In genomic region chr10:80177441-80178279, GRCm38 (mm10) we compare ENCODE assay signal across 12 mouse cellular contexts. TPM values are rescaled to one million over a fixed set of nuclear protein-coding genes. Genes with fewer than 3 reads are reported as not detected.
A peak's percentile ranks its signal among the peaks of the same experiment; 100 is the strongest.
DNase-seq lines count a peak whose midpoint lies in the region; ATAC-seq lines count a peak whose summit lies in the region.
"Had no signal": no experiment of that assay in that cellular context is flagged by ENCODE, and none has a peak within 500 bp of the region (broad histone marks: within the 10 kb centered on the region; RNA-seq: fewer than 3 reads in every experiment).

No protein-coding gene starts in this region.

- no peaks in the 10 kb centered on the region; the same call in 1 of the 2 replicates for H3K36me3 ChIP-seq in heart, embryonic 14.5 days (ENCODE audit: control insufficient read depth, insufficient read depth, low read length)

- no peaks in the 10 kb centered on the region for H3K9me3 ChIP-seq in heart, embryonic 14.5 days (ENCODE audit: control insufficient read depth, low read length)

- ATAC-seq in heart, embryonic 14.5 days (ENCODE audit: insufficient number of reproducible peaks, insufficient read depth, low FRiP score, low read depth): no peak

- WGBS in heart, embryonic 14.5 days: 45% methylated on average over 7 of the region's 7 CpGs

- H3K9ac ChIP-seq in heart, embryonic 14.5 days (ENCODE audit: low read length): peak overlapping the region; percentile 36; the same call in 1 of the 2 replicates

- DNase-seq in adrenal gland, adult (ENCODE audit: inconsistent age in 2 of 2, low spot score in 1 of 2): peak; percentile 90 to 92
- no peak for DNase-seq in adrenal gland, postnatal 4 days (ENCODE audit: low spot score in 2 of 2)
- no peak for DNase-seq in heart, adult 9 months (ENCODE audit: low spot score in 2 of 2)
- DNase-seq in A20 (ENCODE audit: low read depth, low spot score): peak; percentile 41
- peak; percentile 88 to 89 for DNase-seq in adrenal gland, postnatal 36 days
- no peak for DNase-seq in urinary bladder, postnatal 4 days (ENCODE audit: low spot score in 2 of 2)
- DNase-seq in thymus, postnatal 10 days (ENCODE audit: low spot score in 2 of 2): no peak
- DNase-seq: kidney, adult 2 months; lung, adult 2 months had no signal

- H3K27me3 ChIP-seq in heart, embryonic 14.5 days (ENCODE audit: control insufficient read depth, insufficient read depth, low read length): 0 out of 2 replicates have a peak, but pooled peaks cover 3% of the 10 kb centered on the region

- peak overlapping the region; percentile 30 to 55 for H3K27ac ChIP-seq in heart, embryonic 14.5 days (replicated peaks in 1 of 2; ENCODE audit: control insufficient read depth in 1 of 2, insufficient read depth in 1 of 2, low read depth in 2 of 2, low read length in 2 of 2)

- no peak overlapping the region for H3K4me2 ChIP-seq in heart, embryonic 14.5 days (ENCODE audit: low read length)

- H3K4me3 ChIP-seq in heart, embryonic 14.5 days (ENCODE audit: control insufficient read depth in 1 of 2, insufficient read depth in 1 of 2, low read depth in 1 of 2, low read length in 2 of 2): no peak overlapping the region
- H3K4me3 ChIP-seq: left cerebral cortex, adult 2 months had no signal

- H3K4me1 ChIP-seq in heart, embryonic 14.5 days (ENCODE audit: control insufficient read depth in 2 of 2, insufficient read depth in 2 of 2, low read length in 2 of 2): peaks cover 17 to 21% of the 10 kb centered on the region in 2 experiments

RNA-seq across cellular contexts. Expression of gene Efna2, which starts 1.6 kb away (rescaled TPM):
- 1 to 10 TPM; 6.5 to 7.5 TPM for total RNA-seq in adrenal gland, postnatal 4 days (2021)
- polyA plus RNA-seq in heart, embryonic 14.5 days (2014; fragmentation: Nextera tagmentation; extraction: Ambion mirVana): 8.4 and 10.1 TPM in 2 replicates
- 1 to 10 TPM; 2.4 to 3.2 TPM for total RNA-seq in adrenal gland, postnatal 36 days (2021)
- total RNA-seq: common myeloid progenitor, adult 5-6 weeks had no signal

RNA-seq across cellular contexts. Expression of gene 1600002K03Rik, which starts 4.9 kb away (rescaled TPM):
- total RNA-seq in adrenal gland, postnatal 4 days (2021): 1 to 10 TPM; 7.5 to 8.8 TPM
- 7.7 and 11.1 TPM in 2 replicates for polyA plus RNA-seq in heart, embryonic 14.5 days (2014; fragmentation: Nextera tagmentation; extraction: Ambion mirVana)
- 10 to 100 TPM; 16.8 to 19.1 TPM for total RNA-seq in adrenal gland, postnatal 36 days (2021)

RNA-seq across cellular contexts. Expression of gene Cirbp, which starts 11.9 kb away (rescaled TPM):
- 100 to 1,000 TPM; 296 to 322 TPM for total RNA-seq in adrenal gland, postnatal 4 days (2021)
- 79.4 and 80.7 TPM in 2 replicates for polyA plus RNA-seq in heart, embryonic 14.5 days (2014; fragmentation: Nextera tagmentation; extraction: Ambion mirVana)
- total RNA-seq in adrenal gland, postnatal 36 days (2021): 100 to 1,000 TPM in 1 of 2 experiments, 10 to 100 TPM in 1; 35.0 to 104 TPM

RNA-seq across cellular contexts. Expression of gene Midn, which starts 29.6 kb away (rescaled TPM):
- total RNA-seq in adrenal gland, postnatal 4 days (2021): 100 to 1,000 TPM; 113 to 124 TPM
- polyA plus RNA-seq in heart, embryonic 14.5 days (2014; fragmentation: Nextera tagmentation; extraction: Ambion mirVana): 21.2 and 25.8 TPM in 2 replicates
- total RNA-seq in adrenal gland, postnatal 36 days (2021): 100 to 1,000 TPM; 104 to 188 TPM

RNA-seq across cellular contexts. Expression of gene Cbarp, which starts 37.0 kb away (rescaled TPM):
- total RNA-seq in adrenal gland, postnatal 4 days (2021): 10 to 100 TPM; 49.1 to 72.7 TPM
- polyA plus RNA-seq in heart, embryonic 14.5 days (2014; fragmentation: Nextera tagmentation; extraction: Ambion mirVana): 1.6 and 2.6 TPM in 2 replicates
- total RNA-seq in adrenal gland, postnatal 36 days (2021): 100 to 1,000 TPM in 1 of 2 experiments, 10 to 100 TPM in 1; 57.5 to 205 TPM

Comparison
In these comparisons a context has a peak if more than half of its experiments do, and no peak if none do; other contexts are left out.
1. DNase-seq: peak in adrenal gland, adult (2 of 2), A20 (single experiment) and adrenal gland, postnatal 36 days (2 of 2); none in adrenal gland, postnatal 4 days (0 of 2), heart, adult 9 months (0 of 2), urinary bladder, postnatal 4 days (0 of 2) and thymus, postnatal 10 days (0 of 2).